Mouse (Mus musculus): Measurements from ENCODE around the gene Igdcc3. TPM values are rescaled to one million over a fixed set of nuclear protein-coding genes. Genes with fewer than 3 reads are reported as not detected.

Igdcc3 gene
- total and polyA plus RNA-seq, 3 experiments: 0.21 to 0.26 TPM; not detected in 1

DNA sequence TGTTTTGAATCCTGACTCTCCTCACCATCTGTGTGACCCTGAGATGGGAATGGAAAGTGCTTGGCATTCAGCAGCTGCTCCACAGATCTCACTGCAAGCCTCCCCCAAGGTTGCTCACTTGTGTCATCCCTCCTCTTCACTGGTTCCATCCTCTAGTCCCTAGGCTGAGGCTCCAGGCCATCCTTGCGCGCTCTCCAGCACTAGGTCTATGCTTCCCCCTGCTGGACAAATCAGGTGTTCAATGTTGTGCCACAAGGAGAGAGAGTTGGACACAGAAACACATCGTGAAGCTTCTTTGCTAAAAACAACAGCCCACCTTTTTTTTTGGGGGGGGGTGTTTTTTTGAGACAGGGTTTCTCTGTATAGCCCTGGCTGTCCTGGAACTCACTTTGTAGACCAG is 20.1 kb upstream of the Igdcc3 start:
- no peaks in the 10 kb centered on the region for H3K4me1 ChIP-seq (ENCODE audit: control insufficient read depth in 1 of 2, insufficient read depth in 2 of 2)
- no peak overlapping the region for H3K4me3 ChIP-seq (replicated peaks in 1 of 3; ENCODE audit: low read depth in 2 of 3, low read length in 2 of 3, poor library complexity in 1 of 3)
- DNase-seq (ENCODE audit: extremely low read depth): peak; percentile 79
- H3K4me2 ChIP-seq (ENCODE audit: insufficient read depth, low read depth, poor library complexity, severe bottlenecking): no peak overlapping the region
- H3K79me2 ChIP-seq (replicated peaks; ENCODE audit: control insufficient read depth, extremely low read depth, insufficient read depth, poor library complexity, severe bottlenecking): no peaks in the 10 kb centered on the region
- no peaks in the 10 kb centered on the region for H3K9me3 ChIP-seq (replicated peaks; ENCODE audit: low read length)
- in situ Hi-C loops (cut with MboI; ENCODE audit: low pct_ligation_motif_present, low pct_unique_long_range_greater_than_20kb, low sequenced_read_pairs) (no loop called here), dilution Hi-C loops (cut with MboI; ENCODE audit: extremely low pct_ligation_motif_present, extremely low pct_unique_long_range_greater_than_20kb, low sequenced_read_pairs) (no loop called here)
- no peak overlapping the region for H3K27ac ChIP-seq (ENCODE audit: insufficient read depth, low read depth)
- TF ChIP-seq E2F4 (IDR thresholded peaks at IDR 0.05; ENCODE audit: insufficient replicate concordance, low read depth, low read length) (no peak), MAFK (IDR thresholded peaks at IDR 0.05; ENCODE audit: insufficient replicate concordance, low read length) (no peak), PAX5 (IDR thresholded peaks at IDR 0.05; ENCODE audit: low read length) (no peak), ZC3H11A (IDR thresholded peaks at IDR 0.05; ENCODE audit: low read depth, low read length) (peak; percentile 16; the same call in 1 of the 2 replicates), ELF1 (IDR thresholded peaks at IDR 0.05; ENCODE audit: low read depth, low read length) (no peak), ZMIZ1 (IDR thresholded peaks at IDR 0.05; ENCODE audit: low read depth, low read length) (no peak), ZNF384 (IDR thresholded peaks at IDR 0.05; ENCODE audit: low read depth, low read length) (no peak), ETS1 (conservative IDR thresholded peaks at IDR 0.05; ENCODE audit: low read depth, low read length) (no peak), SMC3 (IDR thresholded peaks at IDR 0.05; ENCODE audit: low read depth, low read length) (peak; percentile 82), UBTF (IDR thresholded peaks at IDR 0.05; ENCODE audit: low read depth, low read length) (no peak), KAT2A (IDR thresholded peaks at IDR 0.05; ENCODE audit: insufficient replicate concordance, low read length) (no peak), TBP (conservative IDR thresholded peaks at IDR 0.05; ENCODE audit: low read depth, low read length) (no peak), NRF1 (IDR thresholded peaks at IDR 0.05; ENCODE audit: low read depth, low read length) (no peak), POLR2A (IDR thresholded peaks at IDR 0.05; ENCODE audit: low read depth, low read length) (no peak), GABPA (IDR thresholded peaks at IDR 0.05; ENCODE audit: insufficient replicate concordance, low read depth, low read length) (no peak), ZKSCAN1 (IDR thresholded peaks at IDR 0.05; ENCODE audit: borderline replicate concordance, low read depth, low read length) (no peak), EP300 (IDR thresholded peaks at IDR 0.05; ENCODE audit: low read length) (no peak), MYC (IDR thresholded peaks at IDR 0.05; ENCODE audit: low read depth, low read length) (peak; percentile 25; the same call in 1 of the 2 replicates), CTCF (conservative IDR thresholded peaks at IDR 0.05 in 1 of 2, IDR thresholded peaks at IDR 0.05 in 1 of 2; ENCODE audit: low read depth in 2 of 2, low read length in 2 of 2) (peak; percentile 50 to 92), JUN (IDR thresholded peaks at IDR 0.05; ENCODE audit: insufficient read depth, low read depth, low read length) (no peak), RAD21 (IDR thresholded peaks at IDR 0.05; ENCODE audit: low read depth, low read length) (peak; percentile 91), BHLHE40 (IDR thresholded peaks at IDR 0.05; ENCODE audit: low read depth, low read length) (no peak), USF2 (conservative IDR thresholded peaks at IDR 0.05; ENCODE audit: low read depth, low read length) (no peak), MXI1 (IDR thresholded peaks at IDR 0.05; ENCODE audit: low read depth, low read length) (no peak)
- H3K27me3 ChIP-seq (replicated peaks): peaks cover 9% of the 10 kb centered on the region
- no peaks in the 10 kb centered on the region for H3K36me3 ChIP-seq (replicated peaks in 1 of 2; ENCODE audit: control insufficient read depth in 1 of 2, insufficient read depth in 1 of 2, low read length in 1 of 2)
- no peak overlapping the region for H3K9ac ChIP-seq (ENCODE audit: insufficient read depth, low read depth)

Measured in CH12.LX (cell line).